Mouse (Mus musculus) activated CD4-positive, CD25-positive, alpha-beta regulatory T cell, adult 4 months (primary cell): ENCODE measurements around the gene Ints3. TPM values are rescaled to one million over a fixed set of nuclear protein-coding genes. Genes with fewer than 3 reads are reported as not detected.

Experiments
- ATAC-seq: one replicate; pipeline ENCODE4 v1.8.0; 2017
- polyA plus RNA-seq, 2 experiments: library from polyadenylated mRNA; unstranded; fragments of 100-300 nt; shearing (Covaris generic); gene quantifications; one replicate each; pipeline ENCODE4 v1.2.1; 2017

Ints3 gene
- 10 to 100 TPM; 13.8 to 17.2 TPM for polyA plus RNA-seq

DNA sequence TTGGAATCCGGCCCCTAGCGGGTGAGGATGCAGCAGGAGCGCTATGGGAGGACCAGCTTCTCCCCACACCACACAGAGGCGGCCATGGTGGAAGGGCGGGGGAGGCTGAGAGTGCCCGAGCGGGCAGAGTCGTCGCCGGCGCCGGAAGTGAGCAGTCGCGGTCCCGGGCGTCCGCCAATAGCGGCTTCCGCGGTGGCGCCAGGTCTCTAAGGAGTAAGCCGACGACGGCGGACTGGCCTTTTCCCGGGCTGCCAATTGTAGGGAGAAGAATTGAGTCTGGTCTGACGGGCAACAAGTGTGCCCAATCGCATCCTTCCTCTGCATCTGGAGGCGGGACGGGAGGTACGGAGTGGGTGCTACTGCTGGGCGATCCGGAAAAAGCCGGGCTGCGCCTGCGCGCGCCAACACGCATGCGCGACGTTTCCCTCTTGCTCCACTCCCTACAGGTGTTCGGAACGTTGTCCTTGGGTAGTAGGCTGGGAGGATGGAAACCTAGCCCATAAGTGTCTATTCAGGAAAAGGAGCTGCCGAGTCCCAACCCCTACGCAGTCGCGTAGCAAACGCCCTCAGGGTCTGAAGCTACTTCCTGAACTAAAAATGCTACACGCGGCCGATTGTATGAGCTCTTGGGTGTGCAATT is at the start of gene Ints3:
TSS of gene Ints3 (minus strand) at position 242 of the 640 bp plus-strand sequence.
- peak; percentile 99 for ATAC-seq

DNA sequence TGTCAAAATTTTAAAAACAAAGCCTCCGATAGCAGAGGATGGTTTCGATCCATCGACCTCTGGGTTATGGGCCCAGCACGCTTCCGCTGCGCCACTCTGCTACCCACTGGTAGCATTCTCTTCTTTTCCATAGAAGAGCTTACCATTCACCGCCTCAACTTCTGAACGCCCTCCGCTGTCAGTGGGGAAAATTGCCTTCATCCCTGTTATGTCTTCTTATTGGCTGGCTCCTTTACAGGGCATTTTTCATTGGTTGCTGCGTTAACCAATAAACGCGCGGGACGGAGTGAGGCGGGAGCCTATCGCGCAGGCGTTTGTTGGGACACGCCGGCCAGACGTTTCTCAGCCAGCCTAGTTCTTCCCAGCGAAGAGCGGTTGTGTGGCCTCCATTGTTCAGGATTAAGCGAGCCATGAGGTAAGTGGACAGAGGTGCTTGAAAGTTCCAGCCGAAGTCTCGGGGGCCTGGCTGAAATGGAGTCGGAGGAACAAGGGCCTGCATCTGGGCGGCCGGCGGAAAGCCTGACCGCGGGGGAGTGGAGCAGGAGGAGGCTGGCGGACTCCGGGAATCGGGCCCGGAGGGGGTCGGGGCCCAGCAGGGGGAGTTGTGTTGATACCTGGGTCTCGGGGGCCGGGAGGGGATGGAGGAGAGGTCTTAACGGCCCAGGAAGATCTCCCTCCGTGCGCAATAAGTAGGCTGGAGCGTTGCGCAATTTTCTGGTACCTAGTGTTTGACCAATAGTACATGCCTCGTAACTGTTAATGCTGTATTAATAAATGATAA is 42.6 kb upstream of the Ints3 start, which contains the start of gene Ilf2:
TSS of gene Ilf2 (plus strand) at position 296 of the 781 bp plus-strand sequence.
- ATAC-seq: peak; percentile 99

DNA sequence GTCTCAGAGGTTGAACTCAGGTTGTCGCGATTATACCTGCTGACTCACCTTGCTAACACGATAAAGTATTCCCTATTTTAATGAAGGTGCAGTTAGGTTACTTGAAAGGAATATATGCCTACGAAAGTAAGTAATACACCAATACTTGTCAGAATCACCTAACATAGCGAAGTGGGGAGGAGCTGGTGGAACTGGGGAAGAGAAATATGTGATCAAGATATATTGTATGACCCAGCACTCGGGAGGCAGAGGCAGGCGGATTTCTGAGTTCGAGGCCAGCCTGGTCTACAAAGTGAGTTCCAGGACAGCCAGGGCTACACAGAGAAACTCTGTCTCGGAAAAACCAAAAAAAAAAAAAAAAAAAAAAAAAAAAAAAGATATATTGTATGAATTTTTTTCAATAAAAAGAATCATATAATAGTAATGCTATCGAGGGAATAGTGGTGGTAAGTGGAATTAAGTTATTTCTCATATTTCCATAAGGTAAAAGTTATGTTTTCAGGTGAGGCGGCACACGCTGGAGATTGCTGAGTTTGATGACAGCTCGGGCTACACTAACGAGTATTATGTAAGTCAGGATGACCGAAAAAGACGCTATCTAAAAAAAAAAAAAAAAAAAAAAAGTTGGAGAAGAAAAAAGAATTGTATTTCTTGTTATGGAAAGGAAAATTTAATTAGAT is 41.9 kb upstream of the Ints3 start:
- ATAC-seq: peak; percentile 7

DNA sequence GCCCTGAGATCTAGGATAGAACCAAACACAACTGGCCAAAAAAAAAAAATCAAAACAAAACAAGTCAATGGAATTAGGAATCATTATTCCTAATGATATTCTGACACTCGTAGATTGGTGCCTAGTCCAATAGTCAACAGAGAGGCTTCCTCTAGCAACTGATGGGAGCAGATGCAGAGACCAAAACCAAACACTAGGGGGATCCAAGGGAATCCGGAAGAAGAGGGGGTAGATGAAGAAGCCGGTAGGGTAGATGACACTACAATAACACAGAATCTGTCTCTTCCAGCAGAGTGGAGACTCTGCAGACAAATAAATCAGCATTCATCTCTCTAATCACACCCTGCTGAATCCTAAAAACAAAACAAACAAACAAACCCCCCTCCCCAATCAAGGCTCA is 38.8 kb upstream of the Ints3 start:
- ATAC-seq: peak; percentile 37

DNA sequence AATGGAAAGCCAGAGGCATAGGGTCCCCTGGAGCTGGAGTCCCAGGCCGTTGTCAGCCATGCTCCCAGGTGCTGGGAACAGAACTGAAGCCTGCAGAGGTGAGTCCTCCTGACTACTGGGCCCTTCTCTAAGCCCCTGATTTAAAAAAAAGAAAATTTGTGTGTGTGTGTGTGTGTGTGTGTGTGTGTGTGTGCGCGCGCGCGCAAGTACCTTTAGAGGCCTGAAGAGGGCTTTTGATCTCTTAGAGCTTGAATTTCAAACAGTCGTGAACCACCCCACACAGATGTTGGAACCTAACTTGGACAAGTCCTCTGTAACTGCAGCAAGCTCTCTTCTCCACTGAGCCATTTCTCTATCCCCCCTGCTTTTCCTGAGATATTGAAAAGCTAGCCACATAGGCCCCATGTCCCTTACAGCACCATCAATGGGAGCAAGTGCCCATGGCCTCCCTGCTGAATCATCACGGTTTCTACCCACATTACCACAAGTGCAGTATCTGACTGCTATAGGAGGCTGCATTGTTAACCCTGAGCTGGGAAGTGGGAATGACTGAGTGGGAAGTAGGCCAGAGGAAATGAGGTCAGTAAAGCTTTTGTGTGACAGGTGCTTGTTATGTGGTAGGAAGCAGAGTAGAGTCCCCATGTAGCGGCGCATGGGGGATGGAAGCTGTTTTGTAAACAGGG is 34.3 kb upstream of the Ints3 start:
- no peak for ATAC-seq

DNA sequence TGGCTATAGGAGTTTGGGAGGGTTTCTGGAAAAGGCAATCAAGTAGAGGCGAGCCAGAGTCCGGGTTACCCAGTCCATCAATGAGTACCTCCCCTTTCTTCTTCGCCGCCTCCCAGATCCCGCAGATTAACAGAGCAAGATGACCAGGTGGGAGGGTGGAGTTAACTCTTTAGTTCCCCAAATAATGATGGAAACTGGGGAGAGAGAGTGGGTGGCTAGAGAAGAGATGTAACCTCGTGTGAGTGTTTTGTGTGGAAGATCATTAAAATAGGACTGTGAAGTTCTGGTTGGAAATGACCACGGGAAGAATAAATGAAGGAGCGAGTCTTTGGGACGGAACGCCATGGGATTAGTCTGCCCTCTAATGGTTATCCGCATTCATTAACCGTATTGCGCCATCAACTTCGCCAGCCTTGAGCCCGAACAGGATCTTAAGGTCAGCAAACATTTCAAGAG is 32.9 kb upstream of the Ints3 start:
- ATAC-seq: no peak

DNA sequence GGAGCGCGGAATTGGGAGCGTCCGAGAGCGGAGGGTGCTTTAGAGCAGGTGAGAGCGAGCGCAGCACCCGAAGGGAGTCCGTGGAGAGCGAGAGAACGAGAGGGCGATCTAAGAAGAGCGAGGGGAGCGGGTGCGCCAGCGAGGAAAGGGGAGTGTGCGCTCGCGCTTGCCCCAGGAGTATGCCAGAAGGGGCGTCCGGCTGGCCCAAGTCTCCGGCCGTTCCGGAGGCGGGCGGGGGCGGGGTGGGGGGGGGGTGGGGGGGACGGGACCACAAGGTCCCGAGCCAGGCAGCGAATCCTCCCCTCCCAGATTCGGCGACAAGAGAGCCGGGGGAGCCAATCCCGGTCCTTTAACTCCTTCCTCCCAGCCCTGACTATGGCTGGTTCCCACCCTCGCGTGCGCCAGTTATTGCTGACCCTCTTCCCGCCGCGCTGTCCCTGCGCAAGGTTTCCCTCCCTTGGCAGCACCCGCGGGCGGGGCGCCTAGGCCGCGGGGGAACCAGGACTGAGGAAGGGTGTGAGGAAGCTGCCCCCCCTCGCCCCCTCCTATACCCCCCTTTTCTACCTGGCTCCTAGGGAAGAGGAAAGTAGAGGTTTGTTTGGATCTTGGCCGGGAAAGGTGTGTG is 32.4 kb upstream of the Ints3 start, which contains the start of gene Npr1:
TSS of gene Npr1 (minus strand) at position 181 of the 625 bp plus-strand sequence.
- no peak for ATAC-seq

DNA sequence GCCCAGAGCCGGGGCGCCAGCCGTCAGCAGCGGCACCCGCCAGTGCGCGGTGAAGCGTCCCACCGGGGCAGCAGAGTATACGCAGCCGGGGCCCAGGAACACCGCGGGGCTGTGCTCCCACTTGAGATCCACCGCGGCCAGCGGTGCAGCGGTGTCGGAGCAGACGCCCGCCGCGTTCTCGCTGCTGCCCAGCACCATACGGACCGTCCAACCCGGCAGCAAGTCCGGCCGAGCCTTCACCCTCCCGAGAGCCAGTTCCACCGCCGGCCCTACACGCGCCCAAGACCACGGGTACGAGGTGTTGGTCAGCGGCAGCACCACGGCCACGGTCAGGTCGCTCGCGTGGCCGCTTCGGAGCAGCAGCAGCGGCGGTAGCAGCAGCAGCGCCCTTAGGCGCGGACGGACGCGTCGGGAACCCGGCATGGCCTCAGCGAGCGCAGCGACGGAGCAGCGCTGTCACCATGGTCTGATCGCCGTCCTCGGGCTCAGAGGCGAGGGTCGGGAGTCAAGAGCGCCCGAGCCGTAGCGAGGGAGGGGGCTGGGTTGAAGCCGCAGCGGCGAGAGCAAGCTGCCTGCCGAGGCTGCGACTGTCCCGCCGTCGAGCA is 31.8 kb upstream of the Ints3 start:
- no peak for ATAC-seq

DNA sequence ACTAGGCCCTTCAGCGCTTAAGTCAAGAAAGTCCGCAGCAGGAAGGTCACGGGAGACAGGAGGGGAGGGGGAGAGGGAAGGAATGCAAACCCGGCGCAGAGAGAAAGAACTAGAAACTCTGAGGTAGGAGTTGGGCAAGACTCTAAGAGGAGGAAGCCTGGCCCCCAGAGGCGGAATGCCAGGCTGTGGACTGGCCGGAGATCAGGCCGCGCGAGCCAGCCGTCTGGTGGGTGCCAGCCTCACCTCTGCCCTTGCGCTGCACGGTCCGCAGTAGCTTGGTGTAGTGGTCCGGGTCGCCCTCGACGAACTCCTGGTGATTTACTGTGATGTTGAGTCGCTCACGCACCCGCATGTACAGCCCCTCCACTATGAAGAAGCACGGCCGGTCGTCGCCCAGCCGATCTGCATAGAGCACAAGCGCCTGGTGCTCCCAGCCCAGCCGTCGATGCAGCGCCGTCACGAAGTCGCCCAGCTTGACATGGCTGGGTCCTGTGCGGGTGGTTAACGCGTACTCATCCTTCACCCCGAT is 31.2 kb upstream of the Ints3 start:
- no peak for ATAC-seq

DNA sequence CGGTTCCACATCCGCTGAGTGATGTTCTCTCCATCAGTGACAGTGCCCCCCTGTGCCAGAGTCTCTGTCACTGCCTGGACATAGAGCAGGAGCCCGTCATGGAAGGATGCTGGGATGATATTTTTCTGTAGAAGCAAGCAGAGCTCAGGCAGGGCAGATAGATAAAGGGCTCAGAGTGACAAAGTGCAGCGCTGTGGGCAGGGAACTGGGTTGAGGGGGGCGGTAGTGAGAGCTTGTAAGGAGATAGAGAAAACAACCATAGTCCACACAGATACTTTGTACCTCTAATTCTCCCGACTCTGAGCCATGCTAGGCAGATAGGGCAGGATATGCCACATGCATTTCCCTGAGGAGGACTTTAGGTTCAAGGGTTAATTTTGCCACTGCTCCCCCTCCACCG is 29.2 kb upstream of the Ints3 start:
- ATAC-seq: no peak

DNA sequence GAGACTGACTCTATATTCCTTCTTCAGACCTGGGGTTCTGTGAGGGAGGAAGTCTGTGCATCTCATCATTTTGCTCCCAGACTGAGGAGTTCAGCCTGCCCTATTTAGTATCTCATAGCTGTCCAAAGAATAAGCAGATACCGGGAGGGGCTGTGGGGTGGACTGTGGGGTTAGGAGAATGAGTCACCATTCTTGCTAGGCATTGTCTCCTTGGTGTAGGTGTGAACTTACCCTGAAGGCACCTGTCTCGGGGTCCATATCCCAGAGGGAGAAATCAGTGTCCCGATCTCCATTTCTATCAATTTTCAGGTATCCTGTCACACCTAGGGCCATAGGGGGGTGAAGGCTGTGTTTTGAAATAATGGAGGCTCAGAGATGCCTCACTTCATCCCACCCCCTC is 28.5 kb upstream of the Ints3 start:
- ATAC-seq: no peak

DNA sequence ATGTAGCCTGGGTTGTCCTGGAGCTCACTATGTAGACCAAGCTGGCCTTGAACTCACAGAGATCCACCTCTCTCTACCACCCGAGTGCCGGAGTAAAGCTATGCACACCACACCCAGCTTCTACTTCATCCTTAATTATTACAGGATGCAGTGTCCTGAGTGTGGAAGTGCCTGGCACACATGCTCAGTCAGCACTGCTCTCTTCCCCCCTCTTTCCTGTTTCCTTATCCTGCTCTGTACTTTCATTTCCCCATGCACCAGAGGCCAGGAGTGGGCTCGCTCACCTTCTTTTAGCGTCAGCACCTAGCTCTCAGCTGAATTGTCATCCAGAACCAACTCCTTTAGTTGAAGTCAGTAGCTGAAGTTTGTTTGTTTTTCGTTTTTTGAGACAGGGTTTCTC is 26.9 kb upstream of the Ints3 start:
- ATAC-seq: no peak

DNA sequence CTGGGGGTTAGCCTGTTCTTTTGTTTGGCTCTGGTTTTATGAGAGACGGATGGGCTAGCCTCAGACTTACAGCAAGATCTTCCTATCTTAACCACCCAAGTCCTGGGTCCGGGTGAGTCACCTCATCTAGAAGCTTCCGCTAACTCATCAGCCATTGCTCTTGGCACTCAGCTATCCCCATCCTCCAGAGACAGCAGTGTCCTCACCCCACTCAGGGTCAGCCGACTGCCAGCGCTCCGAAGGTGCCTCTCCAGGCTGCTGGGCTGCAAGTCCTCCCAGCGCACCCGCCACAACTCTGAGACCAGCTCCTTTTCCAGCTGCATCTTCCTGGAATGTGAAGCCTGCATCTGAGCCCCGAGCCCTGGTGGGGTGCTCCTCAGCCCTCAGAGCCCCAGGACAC is 26.3 kb upstream of the Ints3 start:
- no peak for ATAC-seq

DNA sequence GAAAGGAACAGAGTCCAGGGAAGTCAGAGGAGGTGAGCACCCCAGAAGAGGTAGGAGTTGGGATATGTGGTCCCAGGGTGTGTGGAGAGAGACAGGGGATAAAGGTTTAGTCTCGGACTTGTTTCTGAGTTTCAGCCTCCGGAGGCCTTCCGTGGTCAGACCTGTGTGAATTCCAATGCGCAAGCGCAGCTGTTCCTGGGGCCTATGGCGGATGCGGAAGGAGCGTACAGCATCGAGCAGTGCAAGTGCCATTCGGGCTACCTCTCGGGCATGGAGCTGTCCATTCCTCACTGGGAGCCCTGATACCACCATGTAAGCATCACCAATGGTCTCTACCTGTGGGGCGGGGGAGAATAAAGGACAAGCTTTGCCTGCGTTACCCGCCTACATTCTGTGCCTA is 21.5 kb upstream of the Ints3 start:
- no peak for ATAC-seq

DNA sequence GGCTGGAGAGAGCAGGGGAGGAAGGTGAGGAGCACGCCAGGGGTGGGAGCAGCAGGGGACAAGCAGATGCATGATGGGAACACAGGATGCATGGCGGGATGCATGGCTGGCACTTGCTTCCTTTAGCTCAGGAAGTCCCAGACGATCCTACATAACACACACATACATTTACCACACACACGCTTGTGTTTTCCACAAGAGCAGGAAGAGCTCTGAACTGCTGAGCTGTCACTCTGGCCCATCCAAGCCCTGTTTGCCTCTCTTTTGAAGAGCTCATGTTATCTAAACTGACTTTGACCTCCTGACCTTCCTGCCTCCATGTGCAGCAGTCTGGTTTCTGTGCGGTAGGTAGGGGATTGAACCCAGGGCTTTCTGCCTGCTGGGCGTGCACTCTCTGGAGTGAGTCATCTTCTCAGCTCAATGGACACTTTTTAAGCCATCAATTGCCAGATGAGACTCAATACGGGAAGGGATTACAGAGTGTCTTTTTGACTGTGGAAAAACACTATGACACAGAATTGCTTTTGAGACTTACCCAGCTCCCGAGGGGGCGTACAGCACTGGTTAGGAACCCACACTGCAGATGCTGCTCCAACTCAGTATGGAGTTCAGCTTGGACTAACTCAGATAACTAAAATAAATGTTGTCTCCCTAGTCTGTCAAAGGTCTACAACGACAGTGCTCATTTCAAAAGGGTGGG is 18.1 kb upstream of the Ints3 start:
- ATAC-seq: no peak

DNA sequence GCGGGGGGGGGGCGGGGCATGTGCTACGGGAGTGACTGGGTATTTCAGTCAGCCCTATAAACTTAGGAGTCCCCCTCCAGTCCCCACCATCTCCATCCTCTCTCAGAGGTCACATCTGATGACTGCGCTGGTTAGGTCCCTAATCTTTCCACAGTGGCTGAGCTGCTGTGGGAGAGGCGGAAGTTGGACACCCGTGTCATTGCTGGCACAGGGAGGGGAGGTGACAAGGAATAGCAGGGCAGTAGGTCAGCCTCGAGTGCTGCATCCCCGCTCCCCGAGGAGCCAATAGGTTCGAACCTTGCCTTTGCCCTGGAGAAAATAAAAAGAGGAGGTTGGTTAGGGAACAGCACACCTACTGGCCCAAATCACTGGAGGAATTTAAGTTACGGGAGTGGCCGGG is 17.5 kb upstream of the Ints3 start:
- no peak for ATAC-seq

DNA sequence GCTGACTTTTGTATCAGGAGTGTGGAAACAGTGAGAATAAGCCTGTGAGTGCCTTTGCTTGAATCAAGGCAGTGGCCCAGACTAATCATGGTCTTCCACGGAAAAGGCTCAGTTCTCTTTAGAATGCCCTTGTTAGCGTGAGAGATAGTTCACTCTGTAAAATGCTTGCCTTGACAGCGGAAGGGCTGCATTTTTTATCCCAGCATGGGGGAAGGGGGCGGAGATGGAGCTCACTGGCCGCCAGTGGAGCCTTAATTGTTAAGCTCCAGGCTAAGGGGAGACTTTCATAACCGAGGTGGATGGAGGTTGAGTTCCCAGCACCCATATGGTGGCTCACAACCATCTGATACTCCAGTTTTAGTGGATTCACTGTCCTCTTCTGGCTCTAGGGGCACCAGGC is 15.2 kb upstream of the Ints3 start:
- no peak for ATAC-seq

DNA sequence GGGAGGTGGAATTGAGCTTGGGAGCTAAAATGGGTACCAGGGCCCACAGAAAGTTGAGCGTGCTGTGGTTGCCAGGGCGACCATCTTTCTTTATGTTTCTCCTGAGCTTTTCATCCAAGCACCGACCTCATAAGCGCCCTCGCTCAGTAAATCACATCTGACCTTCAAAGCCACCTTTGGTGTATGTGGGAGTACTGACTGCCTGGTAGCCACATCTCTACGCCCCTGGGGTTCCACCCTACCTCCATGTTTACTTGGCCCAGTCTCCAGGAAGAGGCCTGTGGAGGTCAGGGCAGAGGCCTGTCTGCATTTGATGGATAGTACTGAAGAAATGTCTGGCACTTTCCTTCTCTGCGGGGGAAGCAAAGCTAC is 13.7 kb upstream of the Ints3 start:
- no peak for ATAC-seq

DNA sequence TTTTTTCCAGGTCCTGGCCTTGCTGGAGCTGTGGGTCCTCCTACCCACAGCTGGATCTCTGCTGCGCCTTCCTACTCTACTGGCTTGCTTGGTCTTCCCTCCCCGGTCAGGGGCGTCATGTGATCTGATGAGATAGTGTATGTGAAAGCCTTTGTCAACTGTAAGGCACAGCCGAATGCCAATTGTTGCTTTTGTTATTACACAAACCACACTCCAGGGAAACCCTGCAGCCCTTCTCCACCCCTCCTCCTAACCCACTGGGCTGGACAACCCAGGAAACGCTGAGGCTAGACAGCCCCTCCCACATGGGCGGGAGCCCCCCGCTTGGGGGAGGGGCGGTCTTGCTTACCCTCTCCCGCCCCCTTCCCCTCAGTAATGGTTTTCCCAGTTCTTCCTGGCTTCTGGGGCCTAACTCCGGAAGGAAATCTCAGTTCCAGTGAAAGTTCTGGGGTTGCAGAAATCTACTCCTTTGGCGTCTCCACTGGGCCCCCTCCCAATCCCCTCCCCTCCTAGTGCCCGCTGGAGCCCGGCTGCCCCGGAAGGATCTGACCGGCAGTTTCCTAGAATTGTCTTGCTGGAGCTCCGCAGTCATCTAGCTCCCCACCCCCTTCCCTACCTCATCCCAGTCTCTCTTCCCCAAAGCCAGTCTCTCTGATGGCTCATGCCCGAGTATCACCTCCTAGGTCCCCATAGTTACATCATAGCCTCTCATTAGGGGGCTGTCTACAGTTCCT is 13.1 kb upstream of the Ints3 start:
- no peak for ATAC-seq

DNA sequence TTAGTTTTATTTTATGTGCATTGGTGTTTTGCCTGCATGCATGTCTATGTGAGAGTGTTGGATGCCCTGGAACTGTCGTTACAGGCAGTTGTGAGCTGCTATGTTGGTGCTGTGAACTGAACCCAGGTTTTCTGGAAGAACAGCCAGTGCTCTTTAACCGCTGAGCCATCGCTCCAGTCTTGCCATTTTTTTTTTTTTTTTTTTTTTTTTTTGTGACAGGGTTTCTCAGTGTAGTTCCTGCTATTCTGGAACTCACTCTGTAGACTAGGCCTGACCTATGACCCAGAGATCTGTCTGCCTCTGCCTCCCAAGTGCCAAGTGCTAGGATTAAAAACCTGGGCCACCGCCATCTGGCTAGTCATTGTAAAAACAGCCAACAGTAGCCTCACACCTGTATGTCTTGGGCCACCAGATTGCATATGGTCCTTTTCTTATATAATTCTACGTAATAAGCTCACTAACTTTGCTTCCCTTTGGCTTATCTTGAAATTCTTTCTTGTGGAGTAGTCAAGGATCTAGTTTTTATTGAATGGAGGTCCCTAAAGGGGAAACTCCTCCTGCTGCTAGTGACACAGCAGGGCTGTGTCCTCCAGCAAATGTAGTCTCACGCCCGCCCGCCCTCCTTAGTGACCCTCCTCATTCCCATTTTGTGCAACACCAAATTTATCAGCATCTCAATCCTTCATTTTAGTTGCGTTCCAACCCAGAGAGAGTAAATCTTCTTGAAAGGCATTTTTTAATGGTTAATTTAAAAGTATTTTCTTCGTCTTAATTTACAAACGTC is 12.2 kb upstream of the Ints3 start:
- ATAC-seq: no peak
